In genomic region chr15:83252060-83252459, GRCm38 (mm10) we compare ENCODE assay signal across 9 mouse cellular contexts. TPM values are rescaled to one million over a fixed set of nuclear protein-coding genes. Genes with fewer than 3 reads are reported as not detected.
DNase-seq lines count a peak whose midpoint lies in the region; ATAC-seq and TF ChIP-seq lines count a peak whose summit lies in the region.
"Had no signal": no experiment of that assay in that cellular context is flagged by ENCODE, and none has a peak within 500 bp of the region (broad histone marks: within the 10 kb centered on the region; RNA-seq: fewer than 3 reads in every experiment).

No protein-coding gene starts in this region.

- WGBS in spleen, adult 2 months, result 68% methylated on average over 14 of the region's 14 CpGs
- WGBS in heart, embryonic 12.5 days, result 64% methylated on average over 14 of the region's 14 CpGs
- WGBS in kidney, postnatal 0 days, result 58% methylated on average over 14 of the region's 14 CpGs
- WGBS in stomach, postnatal 0 days, result 46% methylated on average over 14 of the region's 14 CpGs

- H3K9ac ChIP-seq in heart, embryonic 12.5 days, result no peak overlapping the region
- H3K9ac ChIP-seq in kidney, postnatal 0 days (ENCODE audit: low read depth, low read length), result no peak overlapping the region
- H3K9ac ChIP-seq in stomach, postnatal 0 days (ENCODE audit: low read length), result no peak overlapping the region; the same call in 1 of the 2 replicates
- H3K9ac ChIP-seq: liver, embryonic 14.5 days had no signal

- ATAC-seq in heart, embryonic 12.5 days (ENCODE audit: insufficient number of reproducible peaks, low FRiP score), result no peak
- no peak for ATAC-seq in kidney, postnatal 0 days (replicated peaks; ENCODE audit: low FRiP score, low read depth)
- ATAC-seq in stomach, postnatal 0 days (ENCODE audit: low FRiP score, low TSS enrichment), result no peak

- DNase-seq in spleen, adult 2 months (ENCODE audit: low read depth in 1 of 2, low spot score in 2 of 2), result no peak
- no peak for DNase-seq in spleen, postnatal 14 days (ENCODE audit: low spot score in 2 of 2)
- no peak for DNase-seq in kidney, postnatal 0 days (ENCODE audit: low spot score)
- peak; percentile 53 for DNase-seq in stomach, postnatal 0 days (ENCODE audit: low spot score)
- DNase-seq in layer of hippocampus, postnatal 10 days (ENCODE audit: low spot score in 2 of 2), result no peak
- no peak for DNase-seq in thymus, postnatal 36 days
- DNase-seq in layer of hippocampus, adult 11-12 months (ENCODE audit: low spot score), result no peak

- TF ChIP-seq CTCF in spleen, adult 2 months (IDR thresholded peaks at IDR 0.05; ENCODE audit: extremely low read depth, insufficient read depth, insufficient read length, insufficient replicate concordance), result no peak
- no peak for TF ChIP-seq CTCF in kidney, postnatal 0 days (IDR thresholded peaks at IDR 0.05; ENCODE audit: low read depth)
- peak; percentile 5; the same call in 1 of the 2 replicates for TF ChIP-seq CTCF in stomach, postnatal 0 days (IDR thresholded peaks at IDR 0.05; ENCODE audit: low read depth)

- H3K4me3 ChIP-seq in spleen, adult 2 months (ENCODE audit: extremely low read depth, insufficient read depth, insufficient read length), result no peak overlapping the region
- peak overlapping the region; percentile 48; the same call in 1 of the 2 replicates for H3K4me3 ChIP-seq in heart, embryonic 12.5 days
- H3K4me3 ChIP-seq in kidney, postnatal 0 days (replicated peaks; ENCODE audit: low read depth, low read length), result peak overlapping the region; percentile 73; the same call in 1 of the 2 replicates
- H3K4me3 ChIP-seq in stomach, postnatal 0 days (ENCODE audit: low read depth, low read length), result no peak overlapping the region

- no peaks in the 10 kb centered on the region for H3K36me3 ChIP-seq in spleen, adult 2 months (ENCODE audit: control insufficient read depth, insufficient read depth, low read length)
- H3K36me3 ChIP-seq in heart, embryonic 12.5 days, result no peaks in the 10 kb centered on the region
- no peaks in the 10 kb centered on the region for H3K36me3 ChIP-seq in kidney, postnatal 0 days (ENCODE audit: insufficient read depth, low read length)
- no peaks in the 10 kb centered on the region for H3K36me3 ChIP-seq in stomach, postnatal 0 days (ENCODE audit: control insufficient read depth, insufficient read depth, low read length)

- no peak for TF ChIP-seq EP300 in stomach, postnatal 0 days (optimal IDR thresholded peaks at IDR 0.05)

- H3K27me3 ChIP-seq in spleen, adult 2 months (ENCODE audit: control insufficient read depth, insufficient read depth, low read length), result peaks cover 6% of the 10 kb centered on the region
- peaks cover 49% of the 10 kb centered on the region for H3K27me3 ChIP-seq in heart, embryonic 12.5 days (replicated peaks)
- H3K27me3 ChIP-seq in kidney, postnatal 0 days (ENCODE audit: insufficient read depth, low read length), result no peaks in the 10 kb centered on the region
- H3K27me3 ChIP-seq in stomach, postnatal 0 days (ENCODE audit: control insufficient read depth, insufficient read depth, low read length), result no peaks in the 10 kb centered on the region

- peak overlapping the region; percentile 12; the same call in 1 of the 2 replicates for H3K27ac ChIP-seq in spleen, adult 2 months (ENCODE audit: insufficient read depth, low read length)
- H3K27ac ChIP-seq in heart, embryonic 12.5 days (ENCODE audit: poor library complexity, severe bottlenecking), result no peak overlapping the region
- H3K27ac ChIP-seq in kidney, postnatal 0 days, result 0 out of 2 replicates have a peak overlapping the region, but pooled peaks have one; percentile 75
- H3K27ac ChIP-seq in stomach, postnatal 0 days (replicated peaks), result 0 out of 2 replicates have a peak overlapping the region, but pooled peaks have one; percentile 45
- H3K27ac ChIP-seq: liver, embryonic 14.5 days had no signal

- no peak for TF ChIP-seq POLR2A in spleen, adult 2 months (IDR thresholded peaks at IDR 0.05; ENCODE audit: low read depth, low read length)

- 0 out of 2 replicates have a peak, but pooled peaks cover 7% of the 10 kb centered on the region for H3K9me3 ChIP-seq in heart, embryonic 12.5 days (replicated peaks)
- no peaks in the 10 kb centered on the region for H3K9me3 ChIP-seq in kidney, postnatal 0 days (replicated peaks; ENCODE audit: low read length)
- H3K9me3 ChIP-seq in stomach, postnatal 0 days (ENCODE audit: control insufficient read depth, low read length), result no peaks in the 10 kb centered on the region

- no peak overlapping the region; the same call in 1 of the 2 replicates for H3K4me2 ChIP-seq in heart, embryonic 12.5 days
- H3K4me2 ChIP-seq in kidney, postnatal 0 days (ENCODE audit: low read length), result peak overlapping the region; percentile 90; the same call in 1 of the 2 replicates
- H3K4me2 ChIP-seq in stomach, postnatal 0 days (replicated peaks; ENCODE audit: low read depth), result peak overlapping the region; percentile 79

- H3K4me1 ChIP-seq in spleen, adult 2 months (ENCODE audit: control insufficient read depth, insufficient read depth, insufficient read length), result peaks cover 2% of the 10 kb centered on the region; the same call in 1 of the 2 replicates
- peaks cover 11% of the 10 kb centered on the region; the same call in 1 of the 2 replicates for H3K4me1 ChIP-seq in heart, embryonic 12.5 days (replicated peaks)
- H3K4me1 ChIP-seq in kidney, postnatal 0 days (replicated peaks; ENCODE audit: insufficient read depth, low read length), result 0 out of 2 replicates have a peak, but pooled peaks cover 13% of the 10 kb centered on the region
- no peaks in the 10 kb centered on the region for H3K4me1 ChIP-seq in stomach, postnatal 0 days (replicated peaks; ENCODE audit: control insufficient read depth, insufficient read depth)

RNA-seq across cellular contexts. Expression of gene A4galt, which starts 0.5 kb away (rescaled TPM):
- 20.4 and 27.2 TPM in 2 replicates for polyA plus RNA-seq in spleen, adult 2 months (2012; rRNA removed)
- polyA plus RNA-seq in heart, embryonic 12.5 days (2016; fragmentation: Nextera tagmentation; extraction: Ambion mirVana), result 0.18 TPM in 2 replicates
- polyA plus RNA-seq in kidney, postnatal 0 days (2015; fragmentation: Nextera tagmentation; extraction: Ambion mirVana), result 26.5 and 27.2 TPM in 2 replicates
- 23.0 and 24.4 TPM in 2 replicates for polyA plus RNA-seq in stomach, postnatal 0 days (2015; fragmentation: Nextera tagmentation; extraction: Ambion mirVana)
- 1 to 10 TPM; 3.0 to 5.0 TPM for total RNA-seq in layer of hippocampus, postnatal 10 days (2021)

Comparison
In these comparisons a context has a peak if more than half of its experiments do, and no peak if none do; other contexts are left out.
1. H3K4me3 ChIP-seq: peak in heart, embryonic 12.5 days (single experiment) and kidney, postnatal 0 days (single experiment); none in spleen, adult 2 months (single experiment) and stomach, postnatal 0 days (single experiment).
2. RNA of gene A4galt, which starts 0.5 kb away (polyA plus RNA-seq): 26.5 to 27.2 TPM in kidney, postnatal 0 days, 23.0 to 24.4 TPM in stomach, postnatal 0 days and 20.4 to 27.2 TPM in spleen, adult 2 months; 0.18 TPM in heart, embryonic 12.5 days; every median in the first group is over 10 times any median in the second.